Comparison of ENCODE assay signal across 22 mouse cellular contexts in genomic region chr17:35685061-35685460, GRCm38 (mm10). TPM values are rescaled to one million over a fixed set of nuclear protein-coding genes. Genes with fewer than 3 reads are reported as not detected.
DNase-seq lines count a peak whose midpoint lies in the region; ATAC-seq and TF ChIP-seq lines count a peak whose summit lies in the region.
"Had no signal": no experiment of that assay in that cellular context is flagged by ENCODE, and none has a peak within 500 bp of the region (broad histone marks: within the 10 kb centered on the region; RNA-seq: fewer than 3 reads in every experiment).

No protein-coding gene starts in this region.

- H3K27ac ChIP-seq in hindbrain, embryonic 10.5 days, result no peak overlapping the region; the same call in 1 of the 2 replicates
- no peak overlapping the region for H3K27ac ChIP-seq in hindbrain, embryonic 16.5 days (ENCODE audit: low read depth, low read length)
- H3K27ac ChIP-seq in hindbrain, embryonic 14.5 days, result peak overlapping the region; percentile 16; the same call in 1 of the 2 replicates
- peak overlapping the region; percentile 70 for H3K27ac ChIP-seq in midbrain, embryonic 16.5 days (ENCODE audit: low read length)
- no peak overlapping the region for H3K27ac ChIP-seq in left cerebral cortex, adult 2 months
- H3K27ac ChIP-seq: heart, embryonic 10.5 days had no signal

- H3K4me1 ChIP-seq in hindbrain, embryonic 10.5 days (replicated peaks), result peaks cover 31% of the 10 kb centered on the region
- H3K4me1 ChIP-seq in hindbrain, embryonic 16.5 days (ENCODE audit: control insufficient read depth, insufficient read depth, low read depth, low read length), result peaks cover 3% of the 10 kb centered on the region; the same call in 1 of the 2 replicates
- no peaks in the 10 kb centered on the region for H3K4me1 ChIP-seq in hindbrain, embryonic 14.5 days (replicated peaks; ENCODE audit: control insufficient read depth, insufficient read depth, low read length)
- peaks cover 12% of the 10 kb centered on the region for H3K4me1 ChIP-seq in midbrain, embryonic 16.5 days (ENCODE audit: control insufficient read depth, insufficient read depth, low read length)
- H3K4me1 ChIP-seq: heart, embryonic 10.5 days had no signal

- no peak for ATAC-seq in hindbrain, embryonic 16.5 days
- ATAC-seq in hindbrain, embryonic 14.5 days (ENCODE audit: low FRiP score), result peak; percentile 19; the same call in 1 of the 2 replicates
- ATAC-seq in midbrain, embryonic 16.5 days, result no peak

- H3K27me3 ChIP-seq in hindbrain, embryonic 10.5 days (ENCODE audit: insufficient read depth, poor library complexity, severe bottlenecking), result no peaks in the 10 kb centered on the region
- no peaks in the 10 kb centered on the region for H3K27me3 ChIP-seq in hindbrain, embryonic 16.5 days (replicated peaks; ENCODE audit: control insufficient read depth, insufficient read depth, low read length)
- no peaks in the 10 kb centered on the region for H3K27me3 ChIP-seq in hindbrain, embryonic 14.5 days (ENCODE audit: control insufficient read depth, insufficient read depth, low read length)
- no peaks in the 10 kb centered on the region for H3K27me3 ChIP-seq in midbrain, embryonic 16.5 days (ENCODE audit: control insufficient read depth, insufficient read depth, low read depth, low read length)

- no peak overlapping the region for H3K9ac ChIP-seq in hindbrain, embryonic 16.5 days (ENCODE audit: low read depth, low read length)
- 0 out of 2 replicates have a peak overlapping the region, but pooled peaks have one; percentile 16 for H3K9ac ChIP-seq in hindbrain, embryonic 14.5 days
- peak overlapping the region; percentile 33; the same call in 1 of the 2 replicates for H3K9ac ChIP-seq in midbrain, embryonic 16.5 days (ENCODE audit: low read depth, low read length)

- no peak for TF ChIP-seq CTCF in left cerebral cortex, adult 2 months (IDR thresholded peaks at IDR 0.05)

- no peak overlapping the region for H3K4me2 ChIP-seq in hindbrain, embryonic 16.5 days (ENCODE audit: low read length)
- no peak overlapping the region for H3K4me2 ChIP-seq in hindbrain, embryonic 14.5 days (replicated peaks)
- no peak overlapping the region for H3K4me2 ChIP-seq in midbrain, embryonic 16.5 days (ENCODE audit: low read length)

- 74% methylated on average over 9 of the region's 9 CpGs for WGBS in hindbrain, embryonic 10.5 days
- WGBS in hindbrain, embryonic 16.5 days, result 53% methylated on average over 9 of the region's 9 CpGs
- 56% methylated on average over 9 of the region's 9 CpGs for WGBS in hindbrain, embryonic 14.5 days
- WGBS in midbrain, embryonic 16.5 days, result 41% methylated on average over 9 of the region's 9 CpGs

- H3K36me3 ChIP-seq in hindbrain, embryonic 10.5 days, result peaks cover 100% of the 10 kb centered on the region
- H3K36me3 ChIP-seq in hindbrain, embryonic 16.5 days (ENCODE audit: control insufficient read depth, insufficient read depth, low read length), result peaks cover 59% of the 10 kb centered on the region
- H3K36me3 ChIP-seq in hindbrain, embryonic 14.5 days (replicated peaks; ENCODE audit: control insufficient read depth, insufficient read depth), result peaks cover 100% of the 10 kb centered on the region
- peaks cover 65% of the 10 kb centered on the region for H3K36me3 ChIP-seq in midbrain, embryonic 16.5 days (ENCODE audit: control insufficient read depth, insufficient read depth, low read length)

- H3K9me3 ChIP-seq in hindbrain, embryonic 10.5 days, result no peaks in the 10 kb centered on the region
- H3K9me3 ChIP-seq in hindbrain, embryonic 16.5 days (ENCODE audit: control insufficient read depth, low read length), result no peaks in the 10 kb centered on the region
- H3K9me3 ChIP-seq in hindbrain, embryonic 14.5 days (ENCODE audit: control insufficient read depth, low read length), result no peaks in the 10 kb centered on the region
- no peaks in the 10 kb centered on the region for H3K9me3 ChIP-seq in midbrain, embryonic 16.5 days (replicated peaks; ENCODE audit: control insufficient read depth, low read length, poor library complexity, severe bottlenecking)
- H3K9me3 ChIP-seq: heart, embryonic 10.5 days had no signal

- H3K4me3 ChIP-seq in hindbrain, embryonic 10.5 days, result no peak overlapping the region
- H3K4me3 ChIP-seq in hindbrain, embryonic 16.5 days (ENCODE audit: low read length), result no peak overlapping the region
- H3K4me3 ChIP-seq in hindbrain, embryonic 14.5 days (replicated peaks; ENCODE audit: low read length), result no peak overlapping the region
- no peak overlapping the region for H3K4me3 ChIP-seq in midbrain, embryonic 16.5 days (ENCODE audit: low read depth, low read length)
- no peak overlapping the region for H3K4me3 ChIP-seq in left cerebral cortex, adult 2 months
- H3K4me3 ChIP-seq: heart, embryonic 10.5 days had no signal

- DNase-seq in hindbrain, embryonic 10.5 days (ENCODE audit: low spot score), result peak; percentile 43
- peak; percentile 31 for DNase-seq in brain, adult 2 months (ENCODE audit: low read depth, low spot score)
- no peak for DNase-seq in hindbrain, embryonic 14.5 days (ENCODE audit: low spot score)
- DNase-seq in c-Kit-positive CD71-positive TER-119-positive erythroid progenitor cells, embryonic 14.5 days (ENCODE audit: low spot score), result no peak
- DNase-seq in left cerebral cortex, adult 2 months (ENCODE audit: extremely low spot score in 1 of 2, low spot score in 2 of 2), result no peak
- no peak for DNase-seq in layer of hippocampus, postnatal 14 days (ENCODE audit: low spot score in 2 of 2)
- DNase-seq: cerebellum, adult 2 months; gastrocnemius, postnatal 14 days; heart, postnatal 36 days; kidney, adult 8-10 months; kidney, postnatal 4 days; liver; lung, adult 2 months; thymus, adult 2 months had no signal

- intact Hi-C loops in left cerebral cortex, adult 2 months (cut with DNase I), result no loop called here

RNA-seq across cellular contexts. Expression of gene Gtf2h4, which starts 11.5 kb away (rescaled TPM):
- polyA plus RNA-seq in hindbrain, embryonic 10.5 days (2016; fragmentation: Nextera tagmentation; extraction: Ambion mirVana), result 45.7 and 56.5 TPM in 2 replicates
- polyA plus RNA-seq in hindbrain, embryonic 16.5 days (2015; fragmentation: Nextera tagmentation; extraction: Ambion mirVana), result 27.8 and 28.1 TPM in 2 replicates
- 21.3 and 22.8 TPM in 2 replicates for polyA plus RNA-seq in hindbrain, embryonic 14.5 days (2014; fragmentation: Nextera tagmentation; extraction: Ambion mirVana)
- 26.5 and 27.3 TPM in 2 replicates for polyA plus RNA-seq in midbrain, embryonic 16.5 days (2015; fragmentation: Nextera tagmentation; extraction: Ambion mirVana)
- 10 to 100 TPM; 34.5 to 35.9 TPM for total RNA-seq in left cerebral cortex, adult 2 months (2021)
- total RNA-seq in layer of hippocampus, postnatal 14 days (2021), result 10 to 100 TPM; 23.9 to 25.8 TPM

RNA-seq across cellular contexts. Expression of gene Vars2, which starts 17.7 kb away (rescaled TPM):
- 16.7 and 17.4 TPM in 2 replicates for polyA plus RNA-seq in hindbrain, embryonic 10.5 days (2016; fragmentation: Nextera tagmentation; extraction: Ambion mirVana)
- polyA plus RNA-seq in hindbrain, embryonic 16.5 days (2015; fragmentation: Nextera tagmentation; extraction: Ambion mirVana), result 16.7 and 17.9 TPM in 2 replicates
- 14.8 and 14.9 TPM in 2 replicates for polyA plus RNA-seq in hindbrain, embryonic 14.5 days (2014; fragmentation: Nextera tagmentation; extraction: Ambion mirVana)
- polyA plus RNA-seq in midbrain, embryonic 16.5 days (2015; fragmentation: Nextera tagmentation; extraction: Ambion mirVana), result 15.1 and 15.3 TPM in 2 replicates
- 10 to 100 TPM; 33.2 to 42.6 TPM for total RNA-seq in left cerebral cortex, adult 2 months (2021)
- 10 to 100 TPM; 34.3 to 34.8 TPM for total RNA-seq in layer of hippocampus, postnatal 14 days (2021)

RNA-seq across cellular contexts. Expression of gene Ddr1, which starts 19.4 kb away (rescaled TPM):
- polyA plus RNA-seq in hindbrain, embryonic 10.5 days (2016; fragmentation: Nextera tagmentation; extraction: Ambion mirVana), result 134 and 184 TPM in 2 replicates
- 87.1 and 106 TPM in 2 replicates for polyA plus RNA-seq in hindbrain, embryonic 16.5 days (2015; fragmentation: Nextera tagmentation; extraction: Ambion mirVana)
- 62.7 and 72.5 TPM in 2 replicates for polyA plus RNA-seq in hindbrain, embryonic 14.5 days (2014; fragmentation: Nextera tagmentation; extraction: Ambion mirVana)
- 87.8 and 103 TPM in 2 replicates for polyA plus RNA-seq in midbrain, embryonic 16.5 days (2015; fragmentation: Nextera tagmentation; extraction: Ambion mirVana)
- total RNA-seq in left cerebral cortex, adult 2 months (2021), result 10 to 100 TPM; 47.2 to 47.8 TPM
- 10 to 100 TPM; 73.6 to 81.0 TPM for total RNA-seq in layer of hippocampus, postnatal 14 days (2021)

RNA-seq across cellular contexts. Expression of gene Mucl3, which starts 41.6 kb away (rescaled TPM):
- 0.08 and 0.10 TPM in 2 replicates for polyA plus RNA-seq in hindbrain, embryonic 10.5 days (2016; fragmentation: Nextera tagmentation; extraction: Ambion mirVana)
- not detected in 2 replicates for polyA plus RNA-seq in hindbrain, embryonic 16.5 days (2015; fragmentation: Nextera tagmentation; extraction: Ambion mirVana)
- polyA plus RNA-seq in hindbrain, embryonic 14.5 days (2014; fragmentation: Nextera tagmentation; extraction: Ambion mirVana), result 0.09 TPM in 1 of 2 replicates, not detected in the other
- polyA plus RNA-seq in midbrain, embryonic 16.5 days (2015; fragmentation: Nextera tagmentation; extraction: Ambion mirVana), result 0.07 and 0.14 TPM in 2 replicates
- not detected for total RNA-seq in left cerebral cortex, adult 2 months (2021)
- total RNA-seq in layer of hippocampus, postnatal 14 days (2021), result not detected
- total RNA-seq: gastrocnemius, postnatal 14 days; heart, postnatal 36 days; left cerebral cortex, adult 8-10 months had no signal
- polyA plus RNA-seq: cerebellum, adult 2 months; neural tube, embryonic 11.5 days had no signal

RNA-seq across cellular contexts. Expression of gene Gm9573, which starts 58.6 kb away (rescaled TPM):
- not detected in 2 replicates for polyA plus RNA-seq in hindbrain, embryonic 10.5 days (2016; fragmentation: Nextera tagmentation; extraction: Ambion mirVana)
- not detected in 2 replicates for polyA plus RNA-seq in hindbrain, embryonic 16.5 days (2015; fragmentation: Nextera tagmentation; extraction: Ambion mirVana)
- polyA plus RNA-seq in hindbrain, embryonic 14.5 days (2014; fragmentation: Nextera tagmentation; extraction: Ambion mirVana), result not detected in 2 replicates
- polyA plus RNA-seq in midbrain, embryonic 16.5 days (2015; fragmentation: Nextera tagmentation; extraction: Ambion mirVana), result not detected in 2 replicates
- total RNA-seq in left cerebral cortex, adult 2 months (2021), result not detected
- not detected for total RNA-seq in layer of hippocampus, postnatal 14 days (2021)
- total RNA-seq: gastrocnemius, postnatal 14 days; heart, postnatal 36 days; MEL had no signal
- polyA plus RNA-seq: C2C12; cerebellum, adult 2 months; embryonic facial prominence, embryonic 11.5 days; heart, embryonic 10.5 days; lung, adult 2 months; neural tube, embryonic 11.5 days had no signal

Comparison
In these comparisons a context has a peak if more than half of its experiments do, and no peak if none do; other contexts are left out.
1. DNase-seq: peak in hindbrain, embryonic 10.5 days (single experiment) and brain, adult 2 months (single experiment); none in hindbrain, embryonic 14.5 days (single experiment), c-Kit-positive CD71-positive TER-119-positive erythroid progenitor cells, embryonic 14.5 days (single experiment), left cerebral cortex, adult 2 months (0 of 2) and layer of hippocampus, postnatal 14 days (0 of 2).
2. H3K27ac ChIP-seq: peak in hindbrain, embryonic 14.5 days (single experiment) and midbrain, embryonic 16.5 days (single experiment); none in hindbrain, embryonic 10.5 days (single experiment), hindbrain, embryonic 16.5 days (single experiment) and left cerebral cortex, adult 2 months (single experiment).